In the genomic region with DNA sequence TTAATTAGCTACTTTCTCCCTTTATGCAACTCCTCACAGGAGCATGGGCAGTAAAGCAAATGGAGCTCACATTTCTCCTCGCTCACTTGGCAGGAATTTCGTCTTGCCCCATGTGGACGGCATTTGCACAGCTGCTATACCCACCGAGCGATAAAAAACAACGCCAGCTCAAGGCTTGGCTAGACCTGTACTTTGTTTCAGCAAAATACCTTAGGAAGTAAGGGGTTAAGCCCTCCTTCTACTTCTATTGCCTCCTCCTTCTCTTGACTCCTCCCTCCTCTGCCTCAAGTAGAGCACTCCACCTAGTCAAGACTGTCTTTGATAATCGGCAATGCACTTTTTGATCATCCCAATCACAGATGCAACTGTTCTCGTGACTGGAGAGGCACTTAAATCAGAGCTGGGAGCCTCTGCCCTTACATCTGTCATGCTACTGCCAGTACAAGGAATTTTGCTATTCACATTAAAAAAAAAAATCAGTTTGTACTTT, we compare ENCODE assay signal across 12 mouse cellular contexts.
DNase-seq lines count a peak whose midpoint lies in the region; ATAC-seq and TF ChIP-seq lines count a peak whose summit lies in the region.
"Had no signal": no experiment of that assay in that cellular context is flagged by ENCODE, and none has a peak within 500 bp of the region (broad histone marks: within the 10 kb centered on the region; RNA-seq: fewer than 3 reads in every experiment).

No protein-coding gene starts in this region.

- no peak overlapping the region for H3K9ac ChIP-seq in hindbrain, embryonic 12.5 days
- no peak overlapping the region for H3K9ac ChIP-seq in hindbrain, postnatal 0 days (replicated peaks; ENCODE audit: low read length)
- no peak overlapping the region for H3K9ac ChIP-seq in limb, embryonic 14.5 days (ENCODE audit: low read depth, low read length, severe bottlenecking)
- H3K9ac ChIP-seq: embryonic facial prominence, embryonic 13.5 days; limb, embryonic 15.5 days had no signal

- no peak for TF ChIP-seq POLR2A in limb, embryonic 14.5 days (IDR thresholded peaks at IDR 0.05; ENCODE audit: borderline replicate concordance, extremely low read depth, insufficient read depth, insufficient read length)

- H3K4me2 ChIP-seq in hindbrain, embryonic 12.5 days (replicated peaks) = no peak overlapping the region
- no peak overlapping the region for H3K4me2 ChIP-seq in hindbrain, postnatal 0 days (ENCODE audit: low read depth, low read length)
- no peak overlapping the region for H3K4me2 ChIP-seq in limb, embryonic 14.5 days (replicated peaks; ENCODE audit: low read depth, low read length, severe bottlenecking)
- H3K4me2 ChIP-seq: limb, embryonic 15.5 days had no signal

- no peak for TF ChIP-seq CTCF in hindbrain, postnatal 0 days (IDR thresholded peaks at IDR 0.05; ENCODE audit: low read depth)

- H3K4me3 ChIP-seq in hindbrain, embryonic 12.5 days = no peak overlapping the region
- no peak overlapping the region for H3K4me3 ChIP-seq in hindbrain, postnatal 0 days (ENCODE audit: low read length)
- H3K4me3 ChIP-seq in limb, embryonic 14.5 days (replicated peaks; ENCODE audit: low read length) = no peak overlapping the region
- H3K4me3 ChIP-seq: embryonic facial prominence, embryonic 13.5 days; heart, adult 2 months; limb, embryonic 15.5 days had no signal

- H3K4me1 ChIP-seq in hindbrain, embryonic 12.5 days = peaks cover 22% of the 10 kb centered on the region
- H3K4me1 ChIP-seq in hindbrain, postnatal 0 days (ENCODE audit: insufficient read depth, low read length) = 0 out of 2 replicates have a peak, but pooled peaks cover 13% of the 10 kb centered on the region
- H3K4me1 ChIP-seq in limb, embryonic 14.5 days (ENCODE audit: control insufficient read depth, insufficient read depth, low read length) = peaks cover 17% of the 10 kb centered on the region

- no peaks in the 10 kb centered on the region for H3K9me3 ChIP-seq in hindbrain, embryonic 12.5 days (replicated peaks)
- no peaks in the 10 kb centered on the region for H3K9me3 ChIP-seq in hindbrain, postnatal 0 days (ENCODE audit: low read length)
- H3K9me3 ChIP-seq in limb, embryonic 14.5 days (ENCODE audit: control insufficient read depth, low read length) = no peaks in the 10 kb centered on the region
- H3K9me3 ChIP-seq: embryonic facial prominence, embryonic 13.5 days; limb, embryonic 15.5 days had no signal

- no peaks in the 10 kb centered on the region for H3K36me3 ChIP-seq in hindbrain, embryonic 12.5 days
- no peaks in the 10 kb centered on the region for H3K36me3 ChIP-seq in hindbrain, postnatal 0 days (ENCODE audit: insufficient read depth, low read length)
- no peaks in the 10 kb centered on the region for H3K36me3 ChIP-seq in limb, embryonic 14.5 days (ENCODE audit: control insufficient read depth, insufficient read depth, low read length)
- H3K36me3 ChIP-seq: embryonic facial prominence, embryonic 13.5 days; limb, embryonic 15.5 days had no signal

- ATAC-seq in hindbrain, embryonic 12.5 days (ENCODE audit: low FRiP score) = no peak
- ATAC-seq in hindbrain, postnatal 0 days = no peak
- 0 out of 2 replicates have a peak, but pooled peaks have one; percentile 16 for ATAC-seq in limb, embryonic 14.5 days (ENCODE audit: low FRiP score, low read depth)
- no peak for ATAC-seq in megakaryocyte-erythroid progenitor cell, adult 5-6 weeks (replicated peaks; ENCODE audit: low FRiP score, low TSS enrichment, poor library complexity, severe bottlenecking)

- 0 out of 2 replicates have a peak overlapping the region, but pooled peaks have one; percentile 9 for H3K27ac ChIP-seq in hindbrain, embryonic 12.5 days
- no peak overlapping the region for H3K27ac ChIP-seq in hindbrain, postnatal 0 days
- H3K27ac ChIP-seq in limb, embryonic 14.5 days (replicated peaks; ENCODE audit: low read depth, low read length) = no peak overlapping the region
- H3K27ac ChIP-seq: heart, adult 2 months had no signal

- DNase-seq in hindbrain, postnatal 0 days (ENCODE audit: low spot score) = no peak
- peak; percentile 31 for DNase-seq in CD4-positive helper T cell, adult 2 months (ENCODE audit: low read depth, low spot score)
- peak; percentile 74 for DNase-seq in R1 (ENCODE audit: low read depth, low spot score)
- peak; percentile 66 for DNase-seq in limb, embryonic 14.5 days (ENCODE audit: low spot score)
- no peak for DNase-seq in cerebellum, adult 11-12 months
- DNase-seq: cerebellum, adult 9-10 months; heart, adult 2 months; thymus, postnatal 25 days had no signal

- no peaks in the 10 kb centered on the region for H3K27me3 ChIP-seq in hindbrain, embryonic 12.5 days
- H3K27me3 ChIP-seq in hindbrain, postnatal 0 days (ENCODE audit: insufficient read depth, low read length) = no peaks in the 10 kb centered on the region
- H3K27me3 ChIP-seq in limb, embryonic 14.5 days (ENCODE audit: control insufficient read depth, insufficient read depth, low read length) = 0 out of 2 replicates have a peak, but pooled peaks cover 4% of the 10 kb centered on the region
- H3K27me3 ChIP-seq: embryonic facial prominence, embryonic 13.5 days; limb, embryonic 15.5 days had no signal

- 69% methylated on average over 8 of the region's 8 CpGs for WGBS in hindbrain, embryonic 12.5 days
- 34% methylated on average over 8 of the region's 8 CpGs for WGBS in hindbrain, postnatal 0 days
- WGBS in limb, embryonic 14.5 days = 17% methylated on average over 8 of the region's 8 CpGs

Comparison
In these comparisons a context has a peak if more than half of its experiments do, and no peak if none do; other contexts are left out.
1. DNase-seq: peak in CD4-positive helper T cell, adult 2 months (single experiment), R1 (single experiment) and limb, embryonic 14.5 days (single experiment); none in hindbrain, postnatal 0 days (single experiment) and cerebellum, adult 11-12 months (single experiment).